Mouse (Mus musculus): ENCODE measurements at regions not wholly inside any gene's neighbourhood (a gene's known extent, or its start where the extent isn't known, plus 50 kb on each side); places are given as distances from the start of the nearest gene placed in this dataset.

GRCm38 (mm10) chr7:63811816-63812215, 104.8 kb upstream of the E030018B13Rik start:
- DNase-seq (ENCODE audit: low spot score): no peak

- no peak for DNase-seq (ENCODE audit: low spot score)
Measured at GRCm38 (mm10) chr7:63815531-63815930, 101.1 kb upstream of the E030018B13Rik start.

GRCm38 (mm10) chr7:63816056-63816941, 100.4 kb upstream of the E030018B13Rik start:
- no peak for DNase-seq (ENCODE audit: low spot score)

GRCm38 (mm10) chr7:63817476-63817875, 99.2 kb upstream of the E030018B13Rik start:
- no peak for DNase-seq (ENCODE audit: low spot score)

GRCm38 (mm10) chr7:63818105-63818504, 98.6 kb upstream of the E030018B13Rik start:
- DNase-seq (ENCODE audit: low spot score): no peak

- DNase-seq (ENCODE audit: low spot score): no peak
Measured at GRCm38 (mm10) chr7:63820286-63820685, 96.4 kb upstream of the E030018B13Rik start.

GRCm38 (mm10) chr7:63822001-63822400, 94.7 kb upstream of the E030018B13Rik start:
- DNase-seq (ENCODE audit: low spot score): no peak

- peak; percentile 66 for DNase-seq (ENCODE audit: low spot score)
Measured at GRCm38 (mm10) chr7:63824009-63824408, 92.6 kb upstream of the E030018B13Rik start.

GRCm38 (mm10) chr7:63829362-63829920, 87.2 kb upstream of the E030018B13Rik start:
- no peak for DNase-seq (ENCODE audit: low spot score)

- no peak for DNase-seq (ENCODE audit: low spot score)
Measured at GRCm38 (mm10) chr7:63833676-63834075, 83.0 kb upstream of the E030018B13Rik start.

GRCm38 (mm10) chr7:63835958-63836357, 80.7 kb upstream of the E030018B13Rik start:
- DNase-seq (ENCODE audit: low spot score): no peak

All from testis, postnatal 10 days (tissue).